Mouse (Mus musculus): ENCODE results near the gene Gal3st2. TPM values are rescaled to one million over a fixed set of nuclear protein-coding genes. Genes with fewer than 3 reads are reported as not detected.
"Not testable (repeated sequence)": the region's sequence is repeated elsewhere in the genome, so short reads cannot be mapped to it uniquely, and the experiment has no call there.

Gene Gal3st2
- total RNA-seq, 1 experiment from 2014 or later = not detected

DNA sequence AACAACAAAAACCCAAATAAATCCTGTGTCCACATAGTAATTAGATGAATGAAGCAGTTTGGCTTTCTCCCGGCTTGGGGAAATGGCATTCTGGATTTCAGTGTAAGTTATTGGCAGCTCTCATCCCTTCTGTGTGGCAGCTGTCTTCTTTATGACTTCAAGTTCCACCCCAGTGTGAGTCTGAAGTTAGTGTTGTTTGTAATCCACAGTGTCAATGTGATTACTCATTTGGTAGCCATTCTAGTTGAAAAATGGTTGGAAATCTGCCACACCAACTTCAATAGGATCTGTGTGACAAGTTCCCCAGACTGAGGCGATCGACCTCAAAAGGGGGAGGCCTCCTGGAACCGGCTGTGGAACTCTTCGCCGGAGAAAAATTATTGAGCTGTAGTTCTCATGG lies 3.7 kb upstream of the Gal3st2 start:
- ATAC-seq (replicated peaks; ENCODE audit: insufficient number of reproducible peaks, low FRiP score, low TSS enrichment, poor library complexity, severe bottlenecking) = no peak

DNA sequence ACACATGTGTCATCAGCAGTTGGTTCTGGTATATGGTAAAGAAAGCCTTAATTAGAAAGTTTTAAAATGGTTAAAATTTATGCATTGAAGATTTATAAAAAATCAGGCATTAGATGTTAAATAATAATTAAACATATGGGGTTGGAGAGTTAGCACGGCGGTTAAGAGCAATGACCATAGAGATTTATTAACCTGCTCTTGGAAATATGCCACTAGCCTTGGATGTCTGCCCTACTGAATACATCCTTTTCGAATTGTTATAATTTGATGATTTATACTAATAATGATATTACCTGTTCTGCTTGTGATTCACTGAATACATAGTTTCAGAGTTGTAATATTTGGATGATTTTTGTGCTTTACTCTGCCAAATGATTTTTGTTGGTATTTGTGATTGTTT lies 3.1 kb upstream of the Gal3st2 start:
- ATAC-seq (replicated peaks; ENCODE audit: insufficient number of reproducible peaks, low FRiP score, low TSS enrichment, poor library complexity, severe bottlenecking) = no peak

DNA sequence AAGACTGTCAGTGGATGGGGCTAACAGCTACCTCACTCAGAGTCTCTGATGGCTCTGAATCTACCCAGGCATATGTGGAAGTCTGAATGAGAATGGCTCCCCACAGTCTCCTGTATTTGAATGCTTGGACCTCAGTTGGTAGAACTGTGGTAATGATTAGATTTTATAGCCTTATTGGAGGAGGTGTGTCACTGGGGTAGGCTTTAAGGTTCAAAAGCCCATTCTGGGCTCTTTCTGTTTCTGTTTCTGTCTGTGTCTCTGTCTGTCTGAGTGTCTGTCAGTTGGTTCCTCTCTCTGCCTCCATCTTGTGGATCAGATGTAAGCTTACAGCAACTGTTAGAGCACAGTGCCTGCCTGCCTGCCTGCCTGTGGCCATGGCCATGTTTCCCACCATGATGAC lies 1.5 kb upstream of the Gal3st2 start:
- ATAC-seq (replicated peaks; ENCODE audit: insufficient number of reproducible peaks, low FRiP score, low TSS enrichment, poor library complexity, severe bottlenecking) = no peak

DNA sequence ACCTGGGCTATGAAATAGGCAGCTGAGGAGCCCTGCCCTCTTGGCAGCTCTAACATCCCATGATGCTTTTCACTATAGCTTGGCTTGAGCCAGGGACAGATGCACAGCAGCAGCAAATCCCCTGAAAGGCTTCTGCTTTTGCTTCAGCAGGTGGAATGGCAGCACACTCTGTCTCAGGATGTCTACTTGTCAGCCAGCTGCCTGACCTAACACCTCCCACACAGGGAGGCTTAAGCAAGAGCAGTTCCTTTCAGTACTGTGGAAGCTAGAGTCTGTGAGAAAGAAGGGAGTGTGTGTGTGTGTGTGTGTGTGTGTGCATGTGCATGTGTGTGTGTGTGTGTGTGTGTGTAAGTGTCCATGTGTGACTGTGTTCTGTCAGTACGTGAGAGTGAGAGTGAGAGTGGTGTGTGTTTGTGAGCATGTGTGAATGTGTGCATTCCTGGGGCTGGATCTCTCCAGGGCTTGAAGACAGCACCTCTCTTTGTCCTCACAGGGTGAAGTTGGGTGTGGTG lies 10.5 kb downstream of the Gal3st2 start:
- ATAC-seq (replicated peaks; ENCODE audit: insufficient number of reproducible peaks, low FRiP score, low TSS enrichment, poor library complexity, severe bottlenecking) = not testable (repeated sequence)

DNA sequence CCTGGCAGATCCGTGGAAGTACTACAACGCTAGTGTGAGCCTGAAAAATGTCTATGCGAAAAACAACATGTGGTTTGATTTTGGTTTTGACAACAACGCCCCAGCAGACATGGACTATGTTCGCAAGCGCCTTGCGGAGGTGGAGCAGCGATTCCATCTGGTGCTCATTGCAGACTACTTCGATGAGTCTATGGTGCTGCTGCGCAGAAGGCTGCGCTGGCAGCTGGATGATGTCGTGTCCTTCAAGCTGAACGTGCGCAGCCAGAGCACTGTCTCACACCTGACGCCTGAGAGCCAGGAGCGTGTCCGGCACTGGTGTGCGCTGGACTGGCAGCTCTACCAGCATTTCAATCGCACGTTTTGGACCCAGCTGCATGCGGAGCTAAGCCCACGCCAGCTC lies 13.3 kb downstream of the Gal3st2 start:
- not testable (repeated sequence) for ATAC-seq (replicated peaks; ENCODE audit: insufficient number of reproducible peaks, low FRiP score, low TSS enrichment, poor library complexity, severe bottlenecking)

DNA sequence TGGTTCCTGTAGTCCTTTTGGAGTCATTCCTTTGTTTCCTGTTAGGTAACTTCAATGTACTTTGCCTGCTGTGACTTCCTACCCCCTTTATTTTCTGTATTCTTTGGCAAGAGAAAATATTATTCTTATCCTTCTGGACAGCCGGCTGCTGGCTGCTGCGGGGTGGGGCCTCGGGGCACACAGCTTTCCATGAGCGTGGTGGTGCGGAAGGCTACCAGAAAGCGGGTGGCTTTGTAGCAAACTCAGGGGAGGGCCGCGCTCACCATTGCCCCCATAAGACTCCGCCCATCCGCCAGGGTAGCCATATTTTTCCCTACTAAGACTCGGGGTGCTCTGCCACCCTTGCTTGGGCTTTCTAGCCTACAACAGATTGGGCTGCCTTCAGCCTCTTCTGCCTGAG lies 20.7 kb downstream of the Gal3st2 start:
- ATAC-seq (replicated peaks; ENCODE audit: insufficient number of reproducible peaks, low FRiP score, low TSS enrichment, poor library complexity, severe bottlenecking) = not testable (repeated sequence)

DNA sequence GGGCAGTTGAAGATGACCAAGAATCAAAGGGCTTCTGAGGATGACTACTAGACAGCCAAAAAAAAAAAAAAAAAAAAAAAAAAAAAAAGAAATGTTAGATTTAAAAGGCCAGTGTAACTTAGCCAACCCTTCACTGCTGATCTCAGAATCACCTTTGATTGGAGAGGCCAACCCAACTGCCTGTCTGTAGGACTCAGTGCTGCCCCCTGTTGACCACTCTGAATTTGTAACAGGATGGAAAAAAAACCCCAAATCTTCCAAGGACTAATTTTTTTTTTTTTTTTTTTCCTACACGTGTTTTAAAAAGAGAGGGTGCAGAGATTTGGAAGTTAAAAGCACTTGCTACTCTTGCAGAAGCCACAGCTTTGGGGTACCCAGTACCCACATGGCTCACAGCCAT lies 29.8 kb downstream of the Gal3st2 start:
- not testable (repeated sequence) for ATAC-seq (replicated peaks; ENCODE audit: insufficient number of reproducible peaks, low FRiP score, low TSS enrichment, poor library complexity, severe bottlenecking)

DNA sequence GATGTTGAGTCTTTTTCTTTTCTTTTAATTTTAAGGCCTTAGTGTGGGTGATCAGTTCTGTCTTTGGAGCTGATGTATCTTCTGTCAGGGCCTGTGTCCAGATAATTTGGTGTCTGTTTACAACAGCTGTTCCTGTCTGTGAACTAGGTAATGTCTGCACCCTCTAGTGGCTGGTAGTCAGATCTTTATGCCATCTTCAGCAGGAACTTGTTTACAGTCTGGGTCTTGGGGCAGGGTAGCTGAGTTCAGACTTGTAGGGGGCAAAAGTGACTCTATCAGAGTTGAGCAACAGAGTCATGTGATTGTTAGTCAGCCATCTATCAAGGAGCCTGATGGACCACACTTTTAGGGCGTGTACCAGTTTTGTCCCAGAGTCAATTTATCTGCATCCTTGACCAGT lies 36.3 kb downstream of the Gal3st2 start:
- not testable (repeated sequence) for ATAC-seq (replicated peaks; ENCODE audit: insufficient number of reproducible peaks, low FRiP score, low TSS enrichment, poor library complexity, severe bottlenecking)

DNA sequence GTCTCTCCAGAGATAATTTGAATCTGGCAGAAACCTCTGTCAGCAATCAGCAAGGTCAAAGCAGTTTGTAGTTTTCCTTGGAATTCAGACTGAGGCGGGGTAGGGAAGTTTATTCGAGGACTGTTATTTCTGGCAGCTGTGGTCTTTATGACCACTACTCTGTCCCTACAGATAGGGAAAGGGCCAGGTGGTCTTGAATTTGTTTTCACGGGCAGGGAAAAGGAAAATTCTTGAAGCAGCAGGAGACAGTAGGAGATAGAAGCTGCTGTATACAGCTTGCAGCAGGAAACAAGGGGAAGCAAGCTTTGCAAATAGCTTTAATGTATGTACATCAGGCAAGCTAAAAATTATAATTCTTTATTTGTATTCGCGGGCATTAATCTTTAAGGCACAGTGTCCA lies 40.2 kb downstream of the Gal3st2 start:
- ATAC-seq (replicated peaks; ENCODE audit: insufficient number of reproducible peaks, low FRiP score, low TSS enrichment, poor library complexity, severe bottlenecking) = not testable (repeated sequence)

DNA sequence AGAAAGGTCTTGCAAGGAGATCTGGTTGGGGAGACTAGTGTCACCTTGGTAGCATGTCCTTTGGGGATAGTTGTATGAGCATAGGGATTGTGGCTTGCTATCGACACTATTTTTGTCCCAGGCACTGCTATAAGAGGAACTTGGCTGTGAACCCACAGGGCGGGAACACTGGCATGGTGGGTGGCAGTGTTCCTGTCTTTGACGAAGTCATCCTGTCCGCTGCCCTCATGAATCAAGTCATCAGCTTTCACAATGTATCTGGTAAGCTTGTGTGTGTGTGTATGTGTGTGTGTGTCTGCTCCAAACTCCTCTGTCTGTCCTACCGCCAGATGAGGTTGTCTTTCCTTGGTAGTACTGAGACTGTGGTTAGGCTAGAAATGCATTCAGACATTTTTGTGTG lies 45.6 kb downstream of the Gal3st2 start:
- ATAC-seq (replicated peaks; ENCODE audit: insufficient number of reproducible peaks, low FRiP score, low TSS enrichment, poor library complexity, severe bottlenecking) = peak; percentile 49

DNA sequence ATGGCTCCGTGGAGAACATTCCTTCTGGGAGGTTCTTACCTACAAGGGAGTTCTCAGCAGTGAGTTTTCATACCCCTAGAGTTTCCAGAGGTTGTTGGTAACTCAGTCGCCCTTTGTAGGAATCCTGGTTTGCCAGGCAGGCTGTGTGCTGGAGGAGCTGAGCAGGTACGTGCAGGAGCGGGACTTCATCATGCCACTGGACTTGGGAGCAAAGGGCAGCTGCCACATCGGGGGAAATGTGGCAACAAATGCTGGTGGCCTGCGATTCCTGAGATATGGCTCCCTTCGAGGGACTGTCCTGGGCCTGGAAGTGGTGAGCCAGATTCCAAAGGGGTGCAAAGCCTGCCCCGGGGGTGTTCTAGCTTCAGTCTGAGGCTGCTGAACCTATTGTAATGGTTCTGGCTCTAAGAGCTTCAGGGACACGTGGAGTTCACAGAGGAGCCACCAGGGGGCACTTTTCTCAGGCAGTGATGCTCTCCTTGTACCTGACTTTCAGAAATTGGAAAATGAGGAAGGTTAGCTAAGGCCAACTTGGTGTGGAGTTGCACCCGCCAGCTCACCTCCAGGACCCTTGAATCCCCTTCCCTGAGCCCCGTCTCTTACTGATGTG lies 48.0 kb downstream of the Gal3st2 start:
- peak; percentile 64; the same call in 1 of the 2 replicates for ATAC-seq (replicated peaks; ENCODE audit: insufficient number of reproducible peaks, low FRiP score, low TSS enrichment, poor library complexity, severe bottlenecking)

DNA sequence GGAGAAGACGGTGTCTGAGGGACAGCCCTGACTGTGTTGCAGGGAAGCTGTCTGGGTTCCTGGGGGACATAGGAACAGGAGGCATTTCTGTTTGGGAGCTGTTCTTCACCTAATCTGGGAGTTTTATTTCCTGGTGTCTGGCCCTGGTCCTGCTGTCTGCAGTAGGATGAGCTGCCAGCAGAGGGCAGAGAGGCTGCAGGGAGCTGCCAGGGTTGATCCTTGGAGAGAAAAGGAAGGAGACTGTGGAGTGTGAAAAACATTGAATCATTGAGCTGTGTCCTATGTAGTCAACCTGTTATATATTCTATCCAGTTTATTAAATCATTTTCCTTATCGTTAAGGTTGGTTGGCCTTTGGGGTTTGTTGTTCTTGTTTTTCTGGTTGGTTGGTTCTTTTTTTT lies 50.8 kb downstream of the Gal3st2 start:
- peak; percentile 48 for ATAC-seq (replicated peaks; ENCODE audit: insufficient number of reproducible peaks, low FRiP score, low TSS enrichment, poor library complexity, severe bottlenecking)

DNA sequence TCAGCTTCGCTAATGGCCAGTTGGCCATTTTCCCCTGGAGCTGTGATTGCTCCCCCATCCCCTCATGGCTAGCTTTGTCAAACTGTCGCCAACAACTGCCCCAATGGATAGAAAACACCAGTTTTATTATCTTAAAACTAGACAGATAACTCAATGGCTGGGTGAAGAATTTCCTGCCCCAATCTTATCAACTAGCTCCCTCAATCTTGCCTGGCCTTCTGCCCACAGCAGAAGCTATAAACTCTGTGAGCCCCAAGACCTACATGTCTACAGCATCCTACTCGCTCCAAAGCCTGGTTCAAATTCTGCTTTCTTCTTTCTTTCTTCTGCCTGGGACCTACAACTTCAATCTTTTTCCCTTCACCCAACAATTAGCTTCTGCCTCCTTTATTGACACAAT lies 56.1 kb downstream of the Gal3st2 start:
- not testable (repeated sequence) for ATAC-seq (replicated peaks; ENCODE audit: insufficient number of reproducible peaks, low FRiP score, low TSS enrichment, poor library complexity, severe bottlenecking)

DNA sequence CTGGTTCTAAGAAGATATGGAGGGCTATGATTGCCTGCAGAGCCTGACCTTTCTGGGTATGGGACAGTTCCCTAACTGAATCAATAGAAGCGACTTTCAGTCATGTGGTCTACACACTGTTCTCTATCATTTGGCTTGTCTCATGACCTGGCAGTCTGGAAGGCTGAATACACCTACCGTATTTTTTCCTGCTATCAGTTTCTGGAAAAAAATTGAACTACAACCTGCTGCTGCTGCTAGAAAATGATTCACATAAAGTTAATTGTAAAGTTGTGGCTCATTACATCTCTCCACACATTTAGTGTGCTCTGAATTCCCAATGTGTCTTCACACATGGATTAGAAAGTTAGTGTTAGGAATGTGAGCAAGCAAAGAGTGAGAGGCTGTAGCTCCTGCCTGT lies 56.9 kb downstream of the Gal3st2 start, which contains the start of gene Gal3st2b:
TSS of gene Gal3st2b (plus strand) at position 301 of the 400 bp plus-strand sequence.
- ATAC-seq (replicated peaks; ENCODE audit: insufficient number of reproducible peaks, low FRiP score, low TSS enrichment, poor library complexity, severe bottlenecking) = not testable (repeated sequence)

DNA sequence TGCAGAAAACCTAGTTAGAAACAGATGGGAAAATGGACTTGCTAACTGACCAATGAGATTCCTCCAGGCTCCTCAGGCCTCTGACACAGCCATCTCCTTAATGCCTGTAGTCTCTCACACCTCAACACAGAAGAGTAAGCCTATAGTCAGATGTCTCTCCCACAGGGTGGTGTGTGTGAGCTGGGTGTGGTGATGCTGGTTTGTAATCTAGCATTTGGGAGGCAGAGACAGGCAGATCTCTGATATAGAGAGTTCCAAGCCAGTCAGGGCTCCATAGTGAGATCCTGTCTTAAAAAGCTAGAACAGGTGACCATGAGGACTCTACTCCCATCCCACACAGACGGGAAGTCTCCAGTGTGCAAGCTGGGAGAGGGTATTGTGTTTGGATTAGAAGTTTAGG lies 57.7 kb downstream of the Gal3st2 start:
- not testable (repeated sequence) for ATAC-seq (replicated peaks; ENCODE audit: insufficient number of reproducible peaks, low FRiP score, low TSS enrichment, poor library complexity, severe bottlenecking)

DNA sequence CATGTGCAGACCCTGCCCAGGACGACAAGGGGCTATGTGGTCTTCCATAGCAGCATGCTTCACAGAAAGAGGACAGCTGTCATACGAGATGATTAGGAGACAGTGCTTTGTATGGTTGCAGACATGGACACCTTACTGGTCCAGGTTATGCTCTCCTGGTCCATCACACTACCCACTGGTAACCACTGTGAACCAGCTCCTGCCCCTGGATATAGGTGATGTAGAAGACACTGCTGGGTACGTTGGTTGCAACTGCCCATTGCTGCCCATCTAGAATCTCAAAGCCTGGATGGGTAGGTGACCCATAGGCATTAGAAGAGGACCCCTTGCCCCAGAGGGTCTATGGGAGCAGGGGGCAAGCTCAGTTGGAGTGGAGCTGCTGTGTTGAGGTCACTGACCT lies 58.2 kb downstream of the Gal3st2 start:
- ATAC-seq (replicated peaks; ENCODE audit: insufficient number of reproducible peaks, low FRiP score, low TSS enrichment, poor library complexity, severe bottlenecking) = not testable (repeated sequence)

DNA sequence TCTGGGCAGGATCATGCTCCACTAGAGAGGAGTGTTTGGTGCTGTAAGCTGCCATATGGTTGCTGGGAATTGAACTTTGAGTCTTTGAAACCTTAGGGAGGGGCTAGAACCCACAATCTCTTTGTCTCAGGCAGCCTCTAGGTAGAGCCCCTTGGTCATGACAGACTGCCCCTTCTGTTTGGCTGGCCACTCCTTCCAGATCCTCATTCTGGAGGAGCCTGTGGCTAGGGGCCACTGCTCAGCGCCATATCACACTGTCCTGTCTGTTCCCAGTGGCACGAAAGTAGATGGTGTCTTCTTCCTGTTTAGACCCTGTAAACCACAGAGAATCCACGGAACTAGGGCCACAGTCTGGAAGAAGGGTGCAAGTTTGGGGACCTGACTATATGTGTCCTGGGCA lies 61.5 kb downstream of the Gal3st2 start:
- ATAC-seq (replicated peaks; ENCODE audit: insufficient number of reproducible peaks, low FRiP score, low TSS enrichment, poor library complexity, severe bottlenecking) = not testable (repeated sequence)

DNA sequence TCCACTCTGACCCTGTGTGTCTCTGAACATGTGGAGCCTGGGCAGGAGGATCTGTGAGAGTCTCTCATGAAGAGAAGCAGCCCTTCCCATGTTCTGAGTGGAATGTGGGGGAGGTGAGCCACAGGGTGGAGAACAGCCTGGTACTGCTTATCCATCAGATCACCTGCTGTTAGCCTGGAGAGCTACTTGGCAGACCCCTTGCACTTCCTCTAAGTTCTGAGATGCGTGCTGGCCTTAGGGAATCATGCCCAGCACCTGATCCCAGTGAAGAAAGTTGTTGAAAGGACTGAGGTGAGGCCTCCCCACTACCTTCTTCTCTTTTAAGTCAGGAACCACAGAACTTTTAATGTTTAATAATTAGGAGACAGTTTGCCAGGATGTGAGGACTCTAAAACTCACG lies 62.0 kb downstream of the Gal3st2 start:
- not testable (repeated sequence) for ATAC-seq (replicated peaks; ENCODE audit: insufficient number of reproducible peaks, low FRiP score, low TSS enrichment, poor library complexity, severe bottlenecking)
